Mouse (Mus musculus): ENCODE results near the gene Rdx. TPM values are rescaled to one million over a fixed set of nuclear protein-coding genes. Genes with fewer than 3 reads are reported as not detected.

Gene Rdx
- total and polyA plus RNA-seq, 3 experiments: 8.4 to 120 (median 110) TPM

DNA sequence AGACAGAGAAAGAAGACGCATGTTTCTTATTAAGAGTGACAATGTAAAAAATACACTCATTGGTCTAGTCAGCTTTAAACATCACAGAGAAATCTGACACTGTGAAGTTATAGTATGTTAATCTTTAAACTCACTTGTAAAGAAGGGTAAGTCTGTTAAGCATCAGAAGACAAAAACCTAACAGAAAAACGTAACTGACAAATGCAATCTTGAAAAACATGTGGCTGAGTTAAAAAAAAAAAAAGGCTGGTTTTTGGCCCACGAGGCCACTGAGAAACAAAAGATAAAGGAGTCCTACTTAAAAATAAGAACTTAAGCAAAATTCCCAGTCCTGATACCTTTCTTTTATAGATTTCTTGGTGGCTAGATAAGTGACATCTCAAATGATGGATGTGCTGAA lies 63.8 kb downstream of the Rdx start:
- DNase-seq: no peak

DNA sequence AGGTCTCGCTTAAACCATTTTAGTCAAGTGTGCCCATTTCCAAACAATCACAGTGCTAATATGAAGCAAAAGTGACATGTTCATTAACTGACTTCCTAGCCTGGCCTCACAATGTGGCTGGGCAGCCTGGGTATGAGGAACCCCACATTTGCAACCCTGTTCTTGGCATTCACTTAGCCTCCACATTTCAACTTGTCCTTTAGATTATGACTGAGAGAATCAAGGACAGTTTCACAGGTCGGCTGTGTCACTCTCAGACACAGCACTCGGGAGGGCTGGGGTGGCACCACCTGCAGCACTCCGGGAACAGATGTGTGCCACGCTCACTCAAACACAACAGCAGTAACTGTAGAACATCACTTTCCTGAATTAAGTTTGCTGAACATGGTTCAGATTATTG lies 66.1 kb downstream of the Rdx start:
- no peak for DNase-seq

DNA sequence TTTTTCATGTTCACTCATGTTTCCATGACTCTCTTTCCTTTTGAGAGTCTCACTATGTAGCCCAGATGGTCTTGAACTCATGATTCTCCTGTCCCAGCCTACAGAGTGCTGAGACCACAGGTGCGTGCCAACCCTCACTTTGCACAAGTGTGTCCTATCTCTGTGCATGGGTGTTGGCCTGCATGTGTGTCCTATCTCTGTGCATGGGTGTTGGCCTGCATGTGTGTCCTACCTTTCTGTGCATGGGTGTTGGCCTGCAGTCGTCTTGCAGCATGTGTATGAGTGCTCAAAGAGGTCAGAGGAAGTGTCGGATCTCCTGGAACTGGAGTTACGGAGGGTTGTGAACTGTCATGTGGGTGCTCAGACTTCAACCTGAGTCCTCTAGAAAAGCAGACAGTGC lies 72.2 kb downstream of the Rdx start:
- DNase-seq: no peak

DNA sequence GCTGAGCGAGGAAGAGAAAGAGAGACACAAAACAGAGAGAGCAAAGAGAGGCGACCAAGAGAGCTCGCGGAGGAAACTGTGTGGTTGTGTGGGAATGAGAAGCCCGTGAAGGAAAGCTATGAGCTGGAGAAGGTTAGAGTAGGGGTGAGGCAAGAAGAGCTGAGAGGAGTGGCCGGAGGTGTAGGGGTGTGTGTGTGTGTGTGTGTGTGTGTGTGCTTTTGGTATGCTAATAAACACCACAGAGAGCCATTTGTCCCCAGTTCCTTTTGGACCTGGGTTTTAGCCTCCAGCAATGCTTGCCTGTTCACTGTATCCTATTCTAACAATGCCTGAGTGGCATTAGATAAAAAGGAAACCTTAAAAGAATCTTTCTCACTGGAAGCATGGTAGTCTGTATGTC lies 78.3 kb downstream of the Rdx start:
- DNase-seq: no peak

DNA sequence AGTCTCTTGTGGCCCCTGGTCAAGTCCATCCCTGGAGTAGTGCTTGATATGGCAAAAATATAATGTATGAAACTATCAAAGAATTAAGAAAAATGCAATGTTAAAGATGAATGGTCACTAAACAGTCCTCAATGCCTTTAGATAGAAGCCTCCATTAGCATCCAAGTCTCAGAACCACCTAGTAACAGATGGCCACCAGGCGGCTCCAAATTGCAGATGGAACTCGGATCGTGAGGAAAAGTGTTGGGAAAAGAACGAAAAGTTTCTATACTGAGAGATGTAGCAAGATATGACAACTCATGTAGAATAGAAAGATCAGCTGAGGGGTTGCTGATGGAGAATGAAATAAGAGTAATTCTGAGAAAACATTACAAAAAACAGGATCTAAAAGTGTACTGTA lies 83.4 kb downstream of the Rdx start:
- DNase-seq: no peak

DNA sequence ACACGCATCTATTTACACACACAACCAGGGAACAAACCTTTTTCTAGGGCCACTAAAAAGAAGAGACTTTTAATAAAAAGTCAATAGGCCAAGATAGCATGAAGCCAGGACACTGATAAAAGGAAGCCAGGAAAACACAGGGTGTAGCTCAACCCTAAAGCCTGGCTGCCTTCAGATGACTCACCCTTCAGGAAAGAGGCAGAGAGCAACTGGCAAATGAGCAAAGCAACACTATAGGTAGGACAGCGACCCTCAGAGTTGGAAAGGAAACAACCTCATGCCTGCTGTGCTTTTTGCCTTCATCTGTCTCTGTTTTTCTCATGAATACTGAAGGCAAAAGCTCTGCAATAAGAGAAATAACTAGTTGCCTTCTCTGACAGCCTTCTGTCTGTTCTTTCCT lies 85.8 kb downstream of the Rdx start:
- DNase-seq: no peak

Small RNAs within 50 kb of the gene (microRNA-seq; reads per million reads assigned to microRNA genes)
- 0 to 0.41 reads per million in 2 experiments for gene Gm27686
- gene Mir6244: 0 reads per million in 2 experiments

Other genes starting within 250 kb of the Rdx start
- 1,000 to 10,000 TPM; 1,986 to 2,305 TPM for gene Fdx1, start 83.6 kb upstream of the Rdx start, total RNA-seq (2021)
- gene Fdx1, start 83.6 kb upstream of the Rdx start, polyA plus RNA-seq (2012; rRNA removed): 10,930 and 16,655 TPM in 2 replicates
- 10 to 100 TPM; 19.2 to 23.6 TPM for gene Zc3h12c, start 121.4 kb downstream of the Rdx start, total RNA-seq (2021)
- 2.8 and 3.3 TPM in 2 replicates for gene Zc3h12c, start 121.4 kb downstream of the Rdx start, polyA plus RNA-seq (2012; rRNA removed)